Mouse (Mus musculus) midbrain, embryonic 13.5 days (tissue): ENCODE measurements around the gene Fars2. TPM values are rescaled to one million over a fixed set of nuclear protein-coding genes. Genes with fewer than 3 reads are reported as not detected.
A peak's percentile ranks its signal among the peaks of the same experiment; 100 is the strongest.

Source experiments
- ATAC-seq: fragments of 200-750 bp; cut with Nextera tagmentation; 2 replicates; pipeline ENCODE4 v1.8.0; 2017; ENCODE audit warnings: mild to moderate bottlenecking, moderate TSS enrichment, moderate library complexity
- H3K27ac ChIP-seq: fragments of 300-500 bp; sonication (generic); 2 replicates; pipeline ENCODE4 v1.5.1; 2015; ENCODE audit warnings: inconsistent platforms, mild to moderate bottlenecking, moderate library complexity
- H3K27me3 ChIP-seq: fragments of 300-500 bp; sonication (generic); 2 replicates; pipeline ENCODE4 v1.6.1; 2015; ENCODE audit warnings: mild to moderate bottlenecking, inconsistent platforms
- H3K36me3 ChIP-seq: fragments of 300-500 bp; sonication (generic); 2 replicates; pipeline ENCODE4 v1.6.1; 2015; ENCODE audit warnings: mild to moderate bottlenecking, inconsistent platforms
- H3K4me1 ChIP-seq: fragments of 300-500 bp; sonication (generic); replicated peaks from 2 replicates; pipeline ENCODE4 v1.6.1; 2015; ENCODE audit warnings: inconsistent platforms
- H3K4me2 ChIP-seq: fragments of 300-500 bp; sonication (generic); replicated peaks from 2 replicates; pipeline ENCODE4 v1.6.1; 2015; ENCODE audit warnings: moderate library complexity, mild to moderate bottlenecking, inconsistent platforms
- H3K4me3 ChIP-seq: fragments of 300-500 bp; sonication (generic); replicated peaks from 2 replicates; pipeline ENCODE4 v1.5.1; 2015; ENCODE audit warnings: mild to moderate bottlenecking, inconsistent platforms
- H3K9ac ChIP-seq: fragments of 300-500 bp; sonication (generic); replicated peaks from 2 replicates; pipeline ENCODE4 v1.6.1; 2015; ENCODE audit warnings: mild to moderate bottlenecking, inconsistent platforms
- H3K9me3 ChIP-seq: fragments of 300-500 bp; sonication (generic); 2 replicates; pipeline ENCODE4 v1.6.1; 2016; ENCODE audit warnings: mild to moderate bottlenecking, inconsistent platforms
- WGBS: fragments of 180-500 bp; shearing (Covaris S2); methylation state at CpG from one replicate; pipeline ENCODE4 v1.1.7; 2015; 5-methylcytosine and 5-hydroxymethylcytosine counted together
- polyA plus RNA-seq: library from polyadenylated mRNA; unstranded; fragments of >200 nt; fragmentation: Nextera tagmentation; extraction: Ambion mirVana; gene quantifications from 2 replicates; pipeline ENCODE4 v1.2.1, GENCODE M21; 2015

The Fars2 gene
- polyA plus RNA-seq, 1 experiment from 2014 or later = 29.5 TPM

DNA sequence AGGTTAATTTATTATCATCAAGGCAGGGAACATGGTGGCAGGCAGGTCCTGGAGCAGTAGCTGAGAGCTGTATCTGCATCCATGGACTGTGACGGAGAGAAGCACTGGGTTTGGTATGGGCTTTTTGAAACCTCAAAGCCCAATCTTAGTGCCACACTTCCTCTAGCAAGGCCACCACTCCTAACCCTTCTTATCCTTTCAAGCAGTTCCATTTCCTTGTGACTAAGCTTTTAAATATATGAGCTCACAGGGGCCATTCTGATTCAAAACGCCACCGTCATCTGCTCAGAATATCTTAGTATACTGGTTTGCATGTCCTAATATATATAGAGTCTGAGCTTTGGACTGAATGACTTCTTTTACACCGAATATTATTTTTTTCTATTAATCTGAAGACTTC, 83.2 kb downstream of the Fars2 start:
- H3K4me3 ChIP-seq = no peak overlapping the region
- H3K9ac ChIP-seq = no peak overlapping the region
- no peak for ATAC-seq
- H3K36me3 ChIP-seq = no peaks in the 10 kb centered on the region
- H3K9me3 ChIP-seq = no peaks in the 10 kb centered on the region
- H3K27ac ChIP-seq = no peak overlapping the region
- WGBS = 87% methylated on average over 4 of the region's 4 CpGs
- no peaks in the 10 kb centered on the region for H3K27me3 ChIP-seq
- no peak overlapping the region for H3K4me2 ChIP-seq
- peaks cover 4% of the 10 kb centered on the region; the same call in 1 of the 2 replicates for H3K4me1 ChIP-seq

DNA sequence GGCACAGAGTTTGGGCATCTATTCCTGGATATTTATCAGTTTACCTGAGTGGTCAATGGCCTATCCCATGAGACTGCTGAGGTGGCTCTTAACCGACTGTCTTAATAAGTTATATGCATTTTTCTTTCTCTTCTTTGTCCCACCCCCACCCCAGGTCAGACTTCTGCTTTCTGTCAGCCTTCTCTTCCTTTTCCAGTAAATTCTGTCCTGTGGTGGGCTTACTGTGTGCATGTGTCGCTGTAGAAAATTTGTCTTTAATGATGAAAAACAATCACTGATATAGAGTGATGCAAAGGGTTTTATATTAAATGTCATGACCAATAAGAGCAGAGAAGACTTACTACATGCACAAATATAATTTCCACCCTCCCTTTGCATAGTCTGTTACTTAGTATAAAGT, 85.3 kb downstream of the Fars2 start:
- ATAC-seq = no peak
- Histone ChIP-seq H3K4me2 (no peak overlapping the region), H3K9ac (no peak overlapping the region), H3K4me1 (0 out of 2 replicates have a peak, but pooled peaks cover 6% of the 10 kb centered on the region), H3K27ac (no peak overlapping the region), H3K4me3 (no peak overlapping the region), H3K36me3 (no peaks in the 10 kb centered on the region), H3K27me3 (no peaks in the 10 kb centered on the region), H3K9me3 (no peaks in the 10 kb centered on the region)
- 91% methylated on average over 2 of the region's 2 CpGs for WGBS

DNA sequence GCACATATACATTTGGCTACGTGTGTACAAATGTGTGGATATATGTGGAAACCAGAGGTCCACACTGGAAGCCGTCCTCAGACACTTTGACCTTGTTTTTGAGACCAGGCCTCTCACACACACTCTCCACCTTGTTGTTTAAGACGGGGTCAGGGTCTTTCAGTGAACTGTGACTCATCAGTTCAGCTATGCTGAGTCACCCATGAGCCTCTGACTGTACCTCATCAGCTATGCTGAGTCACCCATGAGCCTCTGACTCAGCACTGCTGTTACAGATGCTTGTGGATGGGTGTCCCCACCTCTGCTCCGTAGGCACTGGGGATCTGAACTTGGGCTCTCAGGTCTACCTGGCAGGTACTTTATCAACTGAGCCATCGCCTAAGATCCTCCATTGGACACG, 85.8 kb downstream of the Fars2 start:
- H3K4me2 ChIP-seq = no peak overlapping the region
- 91% methylated on average over 6 of the region's 6 CpGs for WGBS
- peak; percentile 30; the same call in 1 of the 2 replicates for ATAC-seq

GRCm38 (mm10) chr13:36204320-36204719, 87.1 kb downstream of the Fars2 start:
- Histone ChIP-seq H3K9me3 (no peaks in the 10 kb centered on the region), H3K9ac (no peak overlapping the region), H3K27me3 (no peaks in the 10 kb centered on the region), H3K4me3 (no peak overlapping the region), H3K27ac (no peak overlapping the region), H3K4me1 (0 out of 2 replicates have a peak, but pooled peaks cover 6% of the 10 kb centered on the region), H3K36me3 (no peaks in the 10 kb centered on the region), H3K4me2 (no peak overlapping the region)
- 94% methylated on average over 3 of the region's 3 CpGs for WGBS
- no peak for ATAC-seq

More for the DNA sequence above, 85.8 kb downstream of the Fars2 start:
- Histone ChIP-seq H3K36me3 (no peaks in the 10 kb centered on the region), H3K9ac (no peak overlapping the region), H3K4me3 (no peak overlapping the region), H3K27me3 (no peaks in the 10 kb centered on the region), H3K27ac (no peak overlapping the region), H3K4me1 (0 out of 2 replicates have a peak, but pooled peaks cover 6% of the 10 kb centered on the region), H3K9me3 (no peaks in the 10 kb centered on the region)

DNA sequence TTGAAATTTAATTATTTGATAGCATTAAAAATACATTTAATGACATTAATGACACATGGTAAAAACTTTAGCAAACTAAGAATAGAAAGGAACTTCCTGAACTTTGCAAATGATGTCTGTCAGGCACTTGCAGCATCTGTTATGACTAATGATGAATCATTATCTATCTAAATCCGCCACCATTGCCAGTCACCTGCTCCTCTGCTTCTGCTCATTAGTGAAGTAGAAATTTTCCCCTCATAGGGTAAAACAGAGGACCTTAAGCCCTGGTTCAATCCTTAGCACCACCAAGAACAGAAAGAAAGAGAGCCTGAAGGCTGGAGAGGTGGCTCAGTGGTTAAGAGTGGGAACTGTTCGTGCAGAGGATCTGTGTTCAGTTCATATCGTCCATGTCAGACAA, 93.8 kb downstream of the Fars2 start:
- H3K9ac ChIP-seq = no peak overlapping the region

GRCm38 (mm10) chr13:36214056-36214455, 96.8 kb downstream of the Fars2 start:
- no peak overlapping the region for H3K4me2 ChIP-seq
- H3K27ac ChIP-seq = no peak overlapping the region
- ATAC-seq = no peak
- H3K9me3 ChIP-seq = no peaks in the 10 kb centered on the region
- no peaks in the 10 kb centered on the region for H3K36me3 ChIP-seq
- 0 out of 2 replicates have a peak, but pooled peaks cover 2% of the 10 kb centered on the region for H3K4me1 ChIP-seq
- H3K27me3 ChIP-seq = no peaks in the 10 kb centered on the region
- WGBS = 94% methylated on average over 4 of the region's 4 CpGs
- no peak overlapping the region for H3K9ac ChIP-seq
- H3K4me3 ChIP-seq = no peak overlapping the region

More for the DNA sequence above, 93.8 kb downstream of the Fars2 start:
- H3K4me3 ChIP-seq = no peak overlapping the region
- H3K27me3 ChIP-seq = no peaks in the 10 kb centered on the region
- no peaks in the 10 kb centered on the region for H3K36me3 ChIP-seq
- ATAC-seq = no peak
- 94% methylated on average over 3 of the region's 3 CpGs for WGBS
- no peak overlapping the region for H3K27ac ChIP-seq
- no peak overlapping the region for H3K4me2 ChIP-seq
- no peaks in the 10 kb centered on the region for H3K9me3 ChIP-seq
- 0 out of 2 replicates have a peak, but pooled peaks cover 8% of the 10 kb centered on the region for H3K4me1 ChIP-seq

GRCm38 (mm10) chr13:36216005-36216404, 98.8 kb downstream of the Fars2 start:
- Histone ChIP-seq H3K4me1 (0 out of 2 replicates have a peak, but pooled peaks cover 2% of the 10 kb centered on the region), H3K9ac (no peak overlapping the region), H3K36me3 (no peaks in the 10 kb centered on the region), H3K27me3 (no peaks in the 10 kb centered on the region), H3K4me2 (no peak overlapping the region), H3K9me3 (no peaks in the 10 kb centered on the region), H3K27ac (no peak overlapping the region), H3K4me3 (no peak overlapping the region)
- WGBS = 85% methylated on average over 3 of the region's 3 CpGs
- ATAC-seq = no peak

DNA sequence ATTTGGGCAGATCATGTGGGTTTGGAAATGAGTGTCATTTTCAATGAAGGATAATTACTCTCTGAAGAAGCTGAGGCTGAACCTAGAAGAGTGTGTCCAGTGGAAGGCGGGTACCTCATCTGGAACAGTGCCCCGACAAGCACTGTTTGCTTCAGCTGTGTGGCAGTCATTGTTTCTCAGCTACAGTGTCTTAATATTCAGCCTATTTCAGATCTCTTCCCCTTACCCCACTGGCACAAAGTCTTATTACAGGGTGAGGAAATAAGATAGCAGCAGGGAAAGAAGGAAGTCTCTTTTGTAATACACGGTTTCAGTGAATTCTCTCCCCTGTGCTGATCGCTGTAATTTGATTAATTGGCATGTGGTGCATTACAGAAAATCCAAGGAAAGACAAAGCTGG, 101.1 kb downstream of the Fars2 start:
- no peaks in the 10 kb centered on the region for H3K36me3 ChIP-seq
- H3K27ac ChIP-seq = no peak overlapping the region
- no peaks in the 10 kb centered on the region for H3K4me1 ChIP-seq
- ATAC-seq = peak; percentile 53; the same call in 1 of the 2 replicates
- H3K9me3 ChIP-seq = no peaks in the 10 kb centered on the region
- no peak overlapping the region for H3K4me2 ChIP-seq
- H3K4me3 ChIP-seq = no peak overlapping the region
- H3K9ac ChIP-seq = no peak overlapping the region
- no peaks in the 10 kb centered on the region for H3K27me3 ChIP-seq
- 66% methylated on average over 4 of the region's 4 CpGs for WGBS

- no peak overlapping the region for H3K4me2 ChIP-seq
- H3K9ac ChIP-seq = no peak overlapping the region
- no peaks in the 10 kb centered on the region for H3K27me3 ChIP-seq
- 91% methylated on average over 5 of the region's 5 CpGs for WGBS
- H3K4me3 ChIP-seq = no peak overlapping the region
- no peaks in the 10 kb centered on the region for H3K36me3 ChIP-seq
- H3K9me3 ChIP-seq = no peaks in the 10 kb centered on the region
- no peak overlapping the region for H3K27ac ChIP-seq
- no peaks in the 10 kb centered on the region for H3K4me1 ChIP-seq
- no peak for ATAC-seq
Measured at GRCm38 (mm10) chr13:36219506-36219905, 102.3 kb downstream of the Fars2 start.

DNA sequence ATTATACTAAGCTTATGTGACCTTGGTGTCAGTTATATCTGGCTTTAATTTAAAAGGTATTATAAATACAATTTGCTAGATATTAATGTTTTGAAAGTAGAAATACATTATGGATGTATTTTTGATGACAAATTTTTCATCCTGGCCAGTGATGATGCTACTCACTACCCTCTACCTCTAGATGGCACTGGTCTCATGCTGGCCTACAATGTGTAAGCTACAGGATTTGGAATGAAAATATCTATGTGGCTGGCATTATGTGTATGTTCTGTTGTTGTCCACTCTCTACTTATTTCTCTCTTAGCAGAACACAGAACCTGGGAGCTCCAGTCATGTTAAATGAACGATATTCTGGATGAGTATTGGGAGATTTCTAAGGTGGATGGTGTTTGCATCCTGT, 104.7 kb downstream of the Fars2 start:
- no peak overlapping the region for H3K4me3 ChIP-seq
- WGBS = 92% methylated on average over 1 of the region's 1 CpGs
- H3K36me3 ChIP-seq = no peaks in the 10 kb centered on the region
- H3K9me3 ChIP-seq = no peaks in the 10 kb centered on the region
- H3K27me3 ChIP-seq = no peaks in the 10 kb centered on the region
- H3K27ac ChIP-seq = no peak overlapping the region
- no peak overlapping the region for H3K9ac ChIP-seq
- no peak overlapping the region for H3K4me2 ChIP-seq
- no peaks in the 10 kb centered on the region for H3K4me1 ChIP-seq
- no peak for ATAC-seq

DNA sequence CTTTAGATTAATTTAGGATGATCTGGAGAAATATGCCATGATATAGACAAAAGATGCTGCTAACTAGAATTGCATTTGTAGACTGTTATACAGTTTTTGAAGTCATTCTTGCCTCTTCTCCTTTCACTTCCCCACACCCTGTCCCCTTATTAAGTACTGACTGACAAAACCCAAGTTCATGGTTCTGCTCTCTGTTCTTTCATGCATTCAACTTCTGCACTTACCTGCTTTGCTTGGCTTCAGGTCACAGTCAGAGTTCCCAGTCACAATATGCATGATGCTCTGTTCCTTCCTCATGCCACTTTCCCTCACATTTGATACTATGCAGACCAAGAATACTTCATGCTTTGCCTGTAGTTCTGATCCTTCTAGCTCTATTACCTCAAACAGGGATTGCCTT, 105.5 kb downstream of the Fars2 start:
- H3K27me3 ChIP-seq = no peaks in the 10 kb centered on the region
- no peak overlapping the region for H3K4me2 ChIP-seq
- no peaks in the 10 kb centered on the region for H3K36me3 ChIP-seq
- H3K27ac ChIP-seq = no peak overlapping the region
- H3K9me3 ChIP-seq = no peaks in the 10 kb centered on the region
- no peak overlapping the region for H3K9ac ChIP-seq
- no peak overlapping the region for H3K4me3 ChIP-seq
- no peak for ATAC-seq
- H3K4me1 ChIP-seq = no peaks in the 10 kb centered on the region

- ATAC-seq = no peak
- Histone ChIP-seq H3K9me3 (no peaks in the 10 kb centered on the region), H3K9ac (no peak overlapping the region), H3K36me3 (no peaks in the 10 kb centered on the region), H3K4me3 (no peak overlapping the region), H3K4me2 (no peak overlapping the region), H3K27me3 (no peaks in the 10 kb centered on the region), H3K27ac (no peak overlapping the region), H3K4me1 (no peaks in the 10 kb centered on the region)
- 78% methylated on average over 2 of the region's 2 CpGs for WGBS
Measured at GRCm38 (mm10) chr13:36224431-36224830, 107.2 kb downstream of the Fars2 start.

DNA sequence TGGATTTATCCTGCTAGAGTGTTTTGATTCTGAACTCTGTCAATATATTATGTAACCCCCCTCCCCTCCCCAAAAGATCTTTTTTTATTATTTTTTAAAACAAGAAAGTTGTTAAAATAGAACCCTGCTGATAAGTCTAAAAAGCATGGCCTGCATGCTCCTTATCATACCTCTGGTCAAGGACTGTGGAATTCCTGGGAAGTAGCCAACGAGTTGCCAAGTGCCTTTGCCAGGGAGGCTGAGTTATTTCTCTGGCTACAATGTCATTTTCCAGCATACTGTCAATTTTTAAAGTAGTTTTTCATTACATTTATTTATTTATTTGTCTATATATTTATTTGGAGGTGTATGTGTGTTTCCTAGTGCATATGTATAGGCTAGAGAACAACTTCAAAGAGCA, 125.0 kb downstream of the Fars2 start:
- 76% methylated on average over 1 of the region's 1 CpGs for WGBS
- no peak for ATAC-seq
- no peaks in the 10 kb centered on the region for H3K9me3 ChIP-seq
- no peaks in the 10 kb centered on the region for H3K36me3 ChIP-seq
- H3K4me2 ChIP-seq = no peak overlapping the region
- H3K27me3 ChIP-seq = no peaks in the 10 kb centered on the region
- H3K27ac ChIP-seq = no peak overlapping the region
- H3K9ac ChIP-seq = no peak overlapping the region
- no peak overlapping the region for H3K4me3 ChIP-seq
- no peaks in the 10 kb centered on the region for H3K4me1 ChIP-seq
